In the genomic region with DNA sequence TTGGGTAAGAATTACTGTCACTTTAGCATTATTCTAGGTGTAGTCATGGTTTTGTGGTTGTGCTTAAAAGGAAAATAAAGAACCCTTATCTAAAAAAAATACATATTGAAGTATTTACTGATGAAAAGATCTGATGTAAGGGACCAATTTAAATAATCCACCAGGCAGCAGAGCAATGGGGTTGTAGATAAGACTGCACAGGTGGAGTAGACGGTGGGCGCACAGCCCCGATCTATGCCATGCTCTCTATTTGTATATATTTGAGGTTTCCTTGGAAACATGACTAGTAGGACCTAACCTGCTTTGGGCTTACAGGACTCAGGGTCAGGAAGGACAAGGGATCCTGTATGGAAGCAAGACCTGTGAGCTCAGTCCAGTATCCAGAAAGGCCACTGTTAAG, we compare ENCODE assay signal across 22 mouse cellular contexts. TPM values are rescaled to one million over a fixed set of nuclear protein-coding genes. Genes with fewer than 3 reads are reported as not detected.
DNase-seq lines count a peak whose midpoint lies in the region; ATAC-seq and TF ChIP-seq lines count a peak whose summit lies in the region.
"Had no signal": no experiment of that assay in that cellular context is flagged by ENCODE, and none has a peak within 500 bp of the region (broad histone marks: within the 10 kb centered on the region; RNA-seq: fewer than 3 reads in every experiment).

No protein-coding gene starts in this region.

- TF ChIP-seq EP300 in heart, adult 2 months (IDR thresholded peaks at IDR 0.05; ENCODE audit: insufficient read depth, low read depth, low read length): no peak
- no peak for TF ChIP-seq EP300 in liver, postnatal 0 days (IDR thresholded peaks at IDR 0.05; ENCODE audit: low read depth)

- ATAC-seq in embryonic facial prominence, embryonic 13.5 days (ENCODE audit: insufficient number of reproducible peaks, insufficient read depth, low FRiP score, low TSS enrichment, low read depth): no peak
- no peak for ATAC-seq in heart, embryonic 14.5 days (ENCODE audit: insufficient number of reproducible peaks, insufficient read depth, low FRiP score, low read depth)
- ATAC-seq in liver, embryonic 12.5 days: no peak
- no peak for ATAC-seq in liver, postnatal 0 days
- ATAC-seq in forebrain, embryonic 16.5 days: no peak
- no peak for ATAC-seq in midbrain, embryonic 13.5 days
- ATAC-seq: CD4-positive, CD25-positive, alpha-beta regulatory T cell, adult 4 months had no signal

- intact Hi-C loops in heart, adult 2 months (cut with DNase I): no loop called here

- H3K36me3 ChIP-seq in embryonic facial prominence, embryonic 13.5 days: 0 out of 2 replicates have a peak, but pooled peaks cover 4% of the 10 kb centered on the region
- H3K36me3 ChIP-seq in embryonic facial prominence, embryonic 10.5 days (replicated peaks): peaks cover 48% of the 10 kb centered on the region
- H3K36me3 ChIP-seq in heart, embryonic 14.5 days (ENCODE audit: control insufficient read depth, insufficient read depth, low read length): no peaks in the 10 kb centered on the region
- H3K36me3 ChIP-seq in heart, adult 2 months (ENCODE audit: control insufficient read depth, insufficient read depth, low read length): no peaks in the 10 kb centered on the region
- H3K36me3 ChIP-seq in liver, embryonic 12.5 days: peaks cover 66% of the 10 kb centered on the region
- no peaks in the 10 kb centered on the region for H3K36me3 ChIP-seq in liver, postnatal 0 days (replicated peaks; ENCODE audit: insufficient read depth, low read length)
- H3K36me3 ChIP-seq in forebrain, embryonic 16.5 days (ENCODE audit: control insufficient read depth, insufficient read depth): no peaks in the 10 kb centered on the region
- H3K36me3 ChIP-seq in midbrain, embryonic 13.5 days: no peaks in the 10 kb centered on the region
- H3K36me3 ChIP-seq: neural tube, embryonic 12.5 days had no signal

- H3K4me3 ChIP-seq in embryonic facial prominence, embryonic 13.5 days: no peak overlapping the region
- no peak overlapping the region for H3K4me3 ChIP-seq in embryonic facial prominence, embryonic 10.5 days
- no peak overlapping the region for H3K4me3 ChIP-seq in heart, embryonic 14.5 days (ENCODE audit: control insufficient read depth in 1 of 2, insufficient read depth in 1 of 2, low read depth in 1 of 2, low read length in 2 of 2)
- no peak overlapping the region for H3K4me3 ChIP-seq in heart, adult 2 months
- no peak overlapping the region for H3K4me3 ChIP-seq in liver, embryonic 12.5 days
- no peak overlapping the region for H3K4me3 ChIP-seq in liver, postnatal 0 days (ENCODE audit: low read depth, low read length)
- no peak overlapping the region for H3K4me3 ChIP-seq in forebrain, embryonic 16.5 days (replicated peaks; ENCODE audit: low read length)
- H3K4me3 ChIP-seq in midbrain, embryonic 13.5 days (replicated peaks): no peak overlapping the region
- H3K4me3 ChIP-seq: embryonic facial prominence, embryonic 12.5 days; limb, embryonic 13.5 days; neural tube, embryonic 12.5 days had no signal

- DNase-seq in embryonic facial prominence, embryonic 10.5 days (ENCODE audit: low spot score): no peak
- DNase-seq in heart, adult 2 months: no peak
- DNase-seq in liver, postnatal 0 days: no peak
- DNase-seq: adrenal gland, postnatal 36 days; cerebellum, adult 8-10 months; kidney, adult 18-20 months; kidney, postnatal 10 days; right cerebral cortex, postnatal 14 days; thymus, postnatal 14 days had no signal

- TF ChIP-seq CTCF in heart, adult 2 months (IDR thresholded peaks at IDR 0.05): no peak
- TF ChIP-seq CTCF in liver, postnatal 0 days (IDR thresholded peaks at IDR 0.05; ENCODE audit: low read depth): no peak

- H3K9ac ChIP-seq in embryonic facial prominence, embryonic 13.5 days: no peak overlapping the region
- no peak overlapping the region for H3K9ac ChIP-seq in heart, embryonic 14.5 days (ENCODE audit: low read length)
- no peak overlapping the region for H3K9ac ChIP-seq in heart, adult 2 months (ENCODE audit: low read depth, low read length)
- no peak overlapping the region for H3K9ac ChIP-seq in liver, embryonic 12.5 days
- no peak overlapping the region for H3K9ac ChIP-seq in liver, postnatal 0 days (replicated peaks)
- no peak overlapping the region for H3K9ac ChIP-seq in forebrain, embryonic 16.5 days (replicated peaks; ENCODE audit: low read depth, low read length)
- H3K9ac ChIP-seq in midbrain, embryonic 13.5 days (replicated peaks): no peak overlapping the region
- H3K9ac ChIP-seq: embryonic facial prominence, embryonic 12.5 days; limb, embryonic 13.5 days; neural tube, embryonic 12.5 days had no signal

- H3K4me1 ChIP-seq in embryonic facial prominence, embryonic 13.5 days: peaks cover 56% of the 10 kb centered on the region
- H3K4me1 ChIP-seq in embryonic facial prominence, embryonic 10.5 days: peaks cover 36% of the 10 kb centered on the region
- peaks cover 30 to 57% of the 10 kb centered on the region in 2 experiments for H3K4me1 ChIP-seq in heart, embryonic 14.5 days (ENCODE audit: control insufficient read depth in 2 of 2, insufficient read depth in 2 of 2, low read length in 2 of 2)
- H3K4me1 ChIP-seq in heart, adult 2 months (ENCODE audit: control insufficient read depth, insufficient read depth, low read length): peaks cover 4% of the 10 kb centered on the region; the same call in 1 of the 2 replicates
- peaks cover 86% of the 10 kb centered on the region for H3K4me1 ChIP-seq in liver, embryonic 12.5 days
- H3K4me1 ChIP-seq in liver, postnatal 0 days (ENCODE audit: insufficient read depth): peaks cover 4% of the 10 kb centered on the region; the same call in 1 of the 2 replicates
- H3K4me1 ChIP-seq in forebrain, embryonic 16.5 days (replicated peaks; ENCODE audit: control insufficient read depth, insufficient read depth, low read length): peaks cover 61% of the 10 kb centered on the region
- H3K4me1 ChIP-seq in midbrain, embryonic 13.5 days (replicated peaks): peaks cover 65% of the 10 kb centered on the region

- no peaks in the 10 kb centered on the region for H3K79me2 ChIP-seq in heart, adult 2 months (replicated peaks; ENCODE audit: control insufficient read depth, insufficient read depth, low read length)

- WGBS in embryonic facial prominence, embryonic 13.5 days: 87% methylated on average over 3 of the region's 3 CpGs
- 94% methylated on average over 3 of the region's 3 CpGs for WGBS in embryonic facial prominence, embryonic 10.5 days
- 81% methylated on average over 3 of the region's 3 CpGs for WGBS in heart, embryonic 14.5 days
- WGBS in heart, adult 2 months: 89% methylated on average over 3 of the region's 3 CpGs
- WGBS in liver, embryonic 12.5 days (ENCODE audit: insufficient replicate concordance): 46% methylated on average over 3 of the region's 3 CpGs
- 56% methylated on average over 3 of the region's 3 CpGs for WGBS in liver, postnatal 0 days (ENCODE audit: insufficient replicate concordance)
- 90% methylated on average over 3 of the region's 3 CpGs for WGBS in forebrain, embryonic 16.5 days
- WGBS in midbrain, embryonic 13.5 days: 89% methylated on average over 3 of the region's 3 CpGs

- 0 out of 2 replicates have a peak overlapping the region, but pooled peaks have one; percentile 22 for H3K27ac ChIP-seq in embryonic facial prominence, embryonic 13.5 days
- H3K27ac ChIP-seq in embryonic facial prominence, embryonic 10.5 days (replicated peaks): no peak overlapping the region
- H3K27ac ChIP-seq in heart, embryonic 14.5 days (replicated peaks in 1 of 2; ENCODE audit: control insufficient read depth in 1 of 2, insufficient read depth in 1 of 2, low read depth in 2 of 2, low read length in 2 of 2): peak overlapping the region; percentile 69 to 90
- no peak overlapping the region for H3K27ac ChIP-seq in heart, adult 2 months
- peak overlapping the region; percentile 38; the same call in 1 of the 2 replicates for H3K27ac ChIP-seq in liver, embryonic 12.5 days
- H3K27ac ChIP-seq in liver, postnatal 0 days (ENCODE audit: low read depth): no peak overlapping the region
- peak overlapping the region; percentile 47 for H3K27ac ChIP-seq in forebrain, embryonic 16.5 days (ENCODE audit: low read length)
- no peak overlapping the region for H3K27ac ChIP-seq in midbrain, embryonic 13.5 days
- H3K27ac ChIP-seq: embryonic facial prominence, embryonic 12.5 days; limb, embryonic 13.5 days; neural tube, embryonic 12.5 days had no signal

- H3K9me3 ChIP-seq in embryonic facial prominence, embryonic 13.5 days: no peaks in the 10 kb centered on the region
- no peaks in the 10 kb centered on the region for H3K9me3 ChIP-seq in embryonic facial prominence, embryonic 10.5 days
- no peaks in the 10 kb centered on the region for H3K9me3 ChIP-seq in heart, embryonic 14.5 days (ENCODE audit: control insufficient read depth, low read length)
- no peaks in the 10 kb centered on the region for H3K9me3 ChIP-seq in liver, embryonic 12.5 days (replicated peaks)
- no peaks in the 10 kb centered on the region for H3K9me3 ChIP-seq in liver, postnatal 0 days (ENCODE audit: low read length)
- no peaks in the 10 kb centered on the region for H3K9me3 ChIP-seq in forebrain, embryonic 16.5 days (ENCODE audit: control insufficient read depth, low read length)
- H3K9me3 ChIP-seq in midbrain, embryonic 13.5 days: no peaks in the 10 kb centered on the region
- H3K9me3 ChIP-seq: embryonic facial prominence, embryonic 12.5 days; G1E; limb, embryonic 13.5 days; neural tube, embryonic 12.5 days had no signal

- no peaks in the 10 kb centered on the region for H3K27me3 ChIP-seq in embryonic facial prominence, embryonic 13.5 days
- H3K27me3 ChIP-seq in embryonic facial prominence, embryonic 10.5 days (replicated peaks; ENCODE audit: low read depth, poor library complexity, severe bottlenecking): no peaks in the 10 kb centered on the region
- no peaks in the 10 kb centered on the region for H3K27me3 ChIP-seq in heart, embryonic 14.5 days (ENCODE audit: control insufficient read depth, insufficient read depth, low read length)
- H3K27me3 ChIP-seq in heart, adult 2 months (ENCODE audit: control insufficient read depth, insufficient read depth, low read length): no peaks in the 10 kb centered on the region
- H3K27me3 ChIP-seq in liver, embryonic 12.5 days (replicated peaks): no peaks in the 10 kb centered on the region
- no peaks in the 10 kb centered on the region for H3K27me3 ChIP-seq in liver, postnatal 0 days (ENCODE audit: insufficient read depth, low read length)
- H3K27me3 ChIP-seq in forebrain, embryonic 16.5 days (replicated peaks; ENCODE audit: control insufficient read depth, insufficient read depth, low read length): no peaks in the 10 kb centered on the region
- no peaks in the 10 kb centered on the region for H3K27me3 ChIP-seq in midbrain, embryonic 13.5 days
- H3K27me3 ChIP-seq: embryonic facial prominence, embryonic 12.5 days; limb, embryonic 13.5 days; neural tube, embryonic 12.5 days had no signal

- no peak overlapping the region for H3K4me2 ChIP-seq in embryonic facial prominence, embryonic 13.5 days
- H3K4me2 ChIP-seq in heart, embryonic 14.5 days (ENCODE audit: low read length): no peak overlapping the region
- no peak overlapping the region for H3K4me2 ChIP-seq in liver, embryonic 12.5 days
- no peak overlapping the region for H3K4me2 ChIP-seq in liver, postnatal 0 days (ENCODE audit: low read depth, low read length)
- H3K4me2 ChIP-seq in forebrain, embryonic 16.5 days (ENCODE audit: low read length): no peak overlapping the region
- H3K4me2 ChIP-seq in midbrain, embryonic 13.5 days (replicated peaks): no peak overlapping the region
- H3K4me2 ChIP-seq: embryonic facial prominence, embryonic 12.5 days; limb, embryonic 13.5 days; neural tube, embryonic 12.5 days had no signal

- TF ChIP-seq POLR2A in heart, adult 2 months (IDR thresholded peaks at IDR 0.05; ENCODE audit: insufficient read depth, low read depth, low read length): no peak

RNA-seq across cellular contexts. Expression of gene Bcl11a, which starts 31.5 kb away (rescaled TPM):
- 70.0 and 79.1 TPM in 2 replicates for polyA plus RNA-seq in embryonic facial prominence, embryonic 13.5 days (2015; fragmentation: Nextera tagmentation; extraction: Ambion mirVana)
- 47.0 and 62.4 TPM in 2 replicates for polyA plus RNA-seq in embryonic facial prominence, embryonic 10.5 days (2016; fragmentation: Nextera tagmentation; extraction: Ambion mirVana)
- polyA plus RNA-seq in heart, embryonic 14.5 days (2014; fragmentation: Nextera tagmentation; extraction: Ambion mirVana): 17.3 and 17.4 TPM in 2 replicates
- 1 to 10 TPM; 2.4 to 4.2 TPM for total RNA-seq in heart, adult 2 months (2021)
- polyA plus RNA-seq in heart, adult 2 months (2012; rRNA removed): 1.1 and 1.7 TPM in 2 replicates
- polyA plus RNA-seq in liver, embryonic 12.5 days (2016; fragmentation: Nextera tagmentation; extraction: Ambion mirVana): 53.4 and 53.5 TPM in 2 replicates
- polyA plus RNA-seq in liver, postnatal 0 days (2015; fragmentation: Nextera tagmentation; extraction: Ambion mirVana): 6.6 and 10.3 TPM in 2 replicates
- polyA plus RNA-seq in forebrain, embryonic 16.5 days (2015; fragmentation: Nextera tagmentation; extraction: Ambion mirVana): 236 and 244 TPM in 2 replicates
- polyA plus RNA-seq in midbrain, embryonic 13.5 days (2015; fragmentation: Nextera tagmentation; extraction: Ambion mirVana): 97.6 and 102 TPM in 2 replicates

RNA-seq across cellular contexts. Expression of gene A830031A19Rik, which starts 34.5 kb away (rescaled TPM):
- not detected in 2 replicates for polyA plus RNA-seq in embryonic facial prominence, embryonic 13.5 days (2015; fragmentation: Nextera tagmentation; extraction: Ambion mirVana)
- not detected in 2 replicates for polyA plus RNA-seq in embryonic facial prominence, embryonic 10.5 days (2016; fragmentation: Nextera tagmentation; extraction: Ambion mirVana)
- polyA plus RNA-seq in heart, embryonic 14.5 days (2014; fragmentation: Nextera tagmentation; extraction: Ambion mirVana): not detected in 2 replicates
- total RNA-seq in heart, adult 2 months (2021): not detected
- polyA plus RNA-seq in heart, adult 2 months (2012; rRNA removed): not detected in 2 replicates
- polyA plus RNA-seq in liver, embryonic 12.5 days (2016; fragmentation: Nextera tagmentation; extraction: Ambion mirVana): not detected in 2 replicates
- not detected in 2 replicates for polyA plus RNA-seq in liver, postnatal 0 days (2015; fragmentation: Nextera tagmentation; extraction: Ambion mirVana)
- not detected in 2 replicates for polyA plus RNA-seq in forebrain, embryonic 16.5 days (2015; fragmentation: Nextera tagmentation; extraction: Ambion mirVana)
- not detected in 2 replicates for polyA plus RNA-seq in midbrain, embryonic 13.5 days (2015; fragmentation: Nextera tagmentation; extraction: Ambion mirVana)
- total RNA-seq: adrenal gland, postnatal 36 days; common myeloid progenitor, adult 5-6 weeks; gastrocnemius, postnatal 4 days had no signal
- polyA plus RNA-seq: CD4-positive, CD25-positive, alpha-beta regulatory T cell, adult 4 months; embryonic facial prominence, embryonic 12.5 days; G1E; limb, embryonic 13.5 days; neural tube, embryonic 12.5 days; spleen, adult 2 months had no signal

Comparison
In these comparisons a context has a peak if more than half of its experiments do, and no peak if none do; other contexts are left out.
1. H3K27ac ChIP-seq: peak in embryonic facial prominence, embryonic 13.5 days (single experiment), heart, embryonic 14.5 days (2 of 2), liver, embryonic 12.5 days (single experiment) and forebrain, embryonic 16.5 days (single experiment); none in embryonic facial prominence, embryonic 10.5 days (single experiment), heart, adult 2 months (single experiment), liver, postnatal 0 days (single experiment) and midbrain, embryonic 13.5 days (single experiment).